Mouse (Mus musculus): ENCODE results near the gene Klc3. TPM values are rescaled to one million over a fixed set of nuclear protein-coding genes. Genes with fewer than 3 reads are reported as not detected.
A peak's percentile ranks its signal among the peaks of the same experiment; 100 is the strongest.

Klc3 gene
- polyA plus RNA-seq, 1 experiment from 2014 or later = 8.9 TPM

GRCm38 (mm10) chr7:19356311-19356710, 47.6 kb downstream of the Klc3 start:
- peaks cover 40% of the 10 kb centered on the region for H3K36me3 ChIP-seq (ENCODE audit: control insufficient read depth, insufficient read depth, low read length)
- H3K27ac ChIP-seq (ENCODE audit: low read length) = no peak overlapping the region
- peaks cover 10% of the 10 kb centered on the region; the same call in 1 of the 2 replicates for H3K4me1 ChIP-seq (ENCODE audit: control insufficient read depth, insufficient read depth, low read length)
- H3K4me2 ChIP-seq (replicated peaks; ENCODE audit: low read depth, low read length) = no peak overlapping the region
- H3K9me3 ChIP-seq (ENCODE audit: control insufficient read depth, low read depth, low read length) = no peaks in the 10 kb centered on the region
- WGBS = 63% methylated on average over 10 of the region's 10 CpGs
- H3K4me3 ChIP-seq (ENCODE audit: low read depth, low read length) = no peak overlapping the region
- no peaks in the 10 kb centered on the region for H3K27me3 ChIP-seq (ENCODE audit: control insufficient read depth, insufficient read depth, low read length)
- ATAC-seq (ENCODE audit: insufficient number of reproducible peaks, insufficient read depth, low FRiP score, low read depth) = no peak
- H3K9ac ChIP-seq (replicated peaks; ENCODE audit: low read depth, low read length) = no peak overlapping the region

- ATAC-seq (ENCODE audit: insufficient number of reproducible peaks, insufficient read depth, low FRiP score, low read depth) = no peak
- Histone ChIP-seq H3K27me3 (ENCODE audit: control insufficient read depth, insufficient read depth, low read length) (no peaks in the 10 kb centered on the region), H3K4me2 (replicated peaks; ENCODE audit: low read depth, low read length) (no peak overlapping the region), H3K9me3 (ENCODE audit: control insufficient read depth, low read depth, low read length) (no peaks in the 10 kb centered on the region), H3K4me3 (ENCODE audit: low read depth, low read length) (no peak overlapping the region), H3K27ac (ENCODE audit: low read length) (no peak overlapping the region), H3K36me3 (ENCODE audit: control insufficient read depth, insufficient read depth, low read length) (peaks cover 49% of the 10 kb centered on the region), H3K9ac (replicated peaks; ENCODE audit: low read depth, low read length) (no peak overlapping the region), H3K4me1 (ENCODE audit: control insufficient read depth, insufficient read depth, low read length) (peaks cover 7% of the 10 kb centered on the region; the same call in 1 of the 2 replicates)
- WGBS = 90% methylated on average over 5 of the region's 5 CpGs
Measured at GRCm38 (mm10) chr7:19354991-19355390, 48.9 kb downstream of the Klc3 start.

GRCm38 (mm10) chr7:19350221-19350620, 53.7 kb downstream of the Klc3 start:
- Histone ChIP-seq H3K4me1 (ENCODE audit: control insufficient read depth, insufficient read depth, low read length) (peaks cover 9% of the 10 kb centered on the region), H3K4me3 (ENCODE audit: low read depth, low read length) (no peak overlapping the region), H3K4me2 (replicated peaks; ENCODE audit: low read depth, low read length) (no peak overlapping the region), H3K27me3 (ENCODE audit: control insufficient read depth, insufficient read depth, low read length) (no peaks in the 10 kb centered on the region), H3K36me3 (ENCODE audit: control insufficient read depth, insufficient read depth, low read length) (peaks cover 46% of the 10 kb centered on the region), H3K9ac (replicated peaks; ENCODE audit: low read depth, low read length) (no peak overlapping the region), H3K9me3 (ENCODE audit: control insufficient read depth, low read depth, low read length) (no peaks in the 10 kb centered on the region), H3K27ac (ENCODE audit: low read length) (no peak overlapping the region)
- 92% methylated on average over 8 of the region's 8 CpGs for WGBS
- ATAC-seq (ENCODE audit: insufficient number of reproducible peaks, insufficient read depth, low FRiP score, low read depth) = no peak

- Histone ChIP-seq H3K9ac (replicated peaks; ENCODE audit: low read depth, low read length) (no peak overlapping the region), H3K4me3 (ENCODE audit: low read depth, low read length) (no peak overlapping the region), H3K36me3 (ENCODE audit: control insufficient read depth, insufficient read depth, low read length) (peaks cover 38% of the 10 kb centered on the region), H3K4me1 (ENCODE audit: control insufficient read depth, insufficient read depth, low read length) (peaks cover 10% of the 10 kb centered on the region), H3K27ac (ENCODE audit: low read length) (no peak overlapping the region), H3K27me3 (ENCODE audit: control insufficient read depth, insufficient read depth, low read length) (no peaks in the 10 kb centered on the region), H3K4me2 (replicated peaks; ENCODE audit: low read depth, low read length) (no peak overlapping the region), H3K9me3 (ENCODE audit: control insufficient read depth, low read depth, low read length) (no peaks in the 10 kb centered on the region)
- no peak for ATAC-seq (ENCODE audit: insufficient number of reproducible peaks, insufficient read depth, low FRiP score, low read depth)
- 85% methylated on average over 13 of the region's 13 CpGs for WGBS
Measured at GRCm38 (mm10) chr7:19349188-19349915, 54.6 kb downstream of the Klc3 start.

- ATAC-seq (ENCODE audit: insufficient number of reproducible peaks, insufficient read depth, low FRiP score, low read depth) = peak; percentile 94
- H3K27ac ChIP-seq (ENCODE audit: low read length) = peak overlapping the region; percentile 62; the same call in 1 of the 2 replicates
- H3K9ac ChIP-seq (replicated peaks; ENCODE audit: low read depth, low read length) = peak overlapping the region; percentile 34
- H3K36me3 ChIP-seq (ENCODE audit: control insufficient read depth, insufficient read depth, low read length) = peaks cover 11% of the 10 kb centered on the region; the same call in 1 of the 2 replicates
- peak overlapping the region; percentile 47 for H3K4me3 ChIP-seq (ENCODE audit: low read depth, low read length)
- no peaks in the 10 kb centered on the region for H3K27me3 ChIP-seq (ENCODE audit: control insufficient read depth, insufficient read depth, low read length)
- peaks cover 25% of the 10 kb centered on the region for H3K4me1 ChIP-seq (ENCODE audit: control insufficient read depth, insufficient read depth, low read length)
- H3K9me3 ChIP-seq (ENCODE audit: control insufficient read depth, low read depth, low read length) = no peaks in the 10 kb centered on the region
- H3K4me2 ChIP-seq (replicated peaks; ENCODE audit: low read depth, low read length) = peak overlapping the region; percentile 82
- WGBS = under 1% methylated on average over 31 of the region's 31 CpGs
Measured at GRCm38 (mm10) chr7:19344938-19345471, 58.9 kb downstream of the Klc3 start.

MicroRNA genes within 50 kb of the gene (microRNA counts, 519-probe panel; counts per million panel counts)
- not detected for microRNA mmu-miR-343

Small RNA genes within 50 kb of the gene (microRNA-seq; reads per million reads assigned to microRNA genes)
- not detected for gene Mir343

Other genes with a start within 250 kb of the Klc3 start
- 1.1 and 1.9 TPM in 2 replicates for gene Gipr, start 238.0 kb downstream of the Klc3 start, polyA plus RNA-seq (2014; fragmentation: Nextera tagmentation; extraction: Ambion mirVana)
- 4.1 and 4.8 TPM in 2 replicates for gene Eml2, start 227.7 kb downstream of the Klc3 start, polyA plus RNA-seq (2014; fragmentation: Nextera tagmentation; extraction: Ambion mirVana)
- 1.4 and 2.0 TPM in 2 replicates for gene Gpr4, start 191.6 kb downstream of the Klc3 start, polyA plus RNA-seq (2014; fragmentation: Nextera tagmentation; extraction: Ambion mirVana)
- 37.1 and 42.9 TPM in 2 replicates for gene Opa3, start 175.8 kb downstream of the Klc3 start, polyA plus RNA-seq (2014; fragmentation: Nextera tagmentation; extraction: Ambion mirVana)
- 48.1 and 64.9 TPM in 2 replicates for gene Vasp, start 132.3 kb downstream of the Klc3 start, polyA plus RNA-seq (2014; fragmentation: Nextera tagmentation; extraction: Ambion mirVana)
- 0.15 TPM in 1 of 2 replicates, not detected in the other for gene Ppm1n, start 124.0 kb downstream of the Klc3 start, polyA plus RNA-seq (2014; fragmentation: Nextera tagmentation; extraction: Ambion mirVana)
- 11.7 and 13.9 TPM in 2 replicates for gene Rtn2, start 121.5 kb downstream of the Klc3 start, polyA plus RNA-seq (2014; fragmentation: Nextera tagmentation; extraction: Ambion mirVana)
- 0.07 TPM in 1 of 2 replicates, not detected in the other for gene Fosb, start 94.1 kb downstream of the Klc3 start, polyA plus RNA-seq (2014; fragmentation: Nextera tagmentation; extraction: Ambion mirVana)
- gene Ercc1, start 59.3 kb downstream of the Klc3 start, polyA plus RNA-seq (2014; fragmentation: Nextera tagmentation; extraction: Ambion mirVana) = 86.0 and 92.8 TPM in 2 replicates
- 20.5 and 23.9 TPM in 2 replicates for gene Cd3eap, start 44.6 kb downstream of the Klc3 start, polyA plus RNA-seq (2014; fragmentation: Nextera tagmentation; extraction: Ambion mirVana)
- gene Ppp1r13l, start 44.4 kb downstream of the Klc3 start, polyA plus RNA-seq (2014; fragmentation: Nextera tagmentation; extraction: Ambion mirVana) = 9.6 and 10.0 TPM in 2 replicates
- 8.8 and 10.3 TPM in 2 replicates for gene Ercc2, start 22.1 kb downstream of the Klc3 start, polyA plus RNA-seq (2014; fragmentation: Nextera tagmentation; extraction: Ambion mirVana)
- gene Ckm, start 672 bp upstream of the Klc3 start, polyA plus RNA-seq (2014; fragmentation: Nextera tagmentation; extraction: Ambion mirVana) = 1.7 and 3.2 TPM in 2 replicates
- 8.6 and 9.7 TPM in 2 replicates for gene Mark4, start 54.7 kb upstream of the Klc3 start, polyA plus RNA-seq (2014; fragmentation: Nextera tagmentation; extraction: Ambion mirVana)
- gene Exoc3l2, start 59.2 kb upstream of the Klc3 start, polyA plus RNA-seq (2014; fragmentation: Nextera tagmentation; extraction: Ambion mirVana) = 0.55 and 1.2 TPM in 2 replicates
- 0.74 and 1.3 TPM in 2 replicates for gene Bloc1s3, start 104.3 kb upstream of the Klc3 start, polyA plus RNA-seq (2014; fragmentation: Nextera tagmentation; extraction: Ambion mirVana)
- 83.4 and 89.0 TPM in 2 replicates for gene Trappc6a, start 104.3 kb upstream of the Klc3 start, polyA plus RNA-seq (2014; fragmentation: Nextera tagmentation; extraction: Ambion mirVana)
- gene Nkpd1, start 113.7 kb upstream of the Klc3 start, polyA plus RNA-seq (2014; fragmentation: Nextera tagmentation; extraction: Ambion mirVana) = not detected in 2 replicates
- gene Ppp1r37, start 159.0 kb upstream of the Klc3 start, polyA plus RNA-seq (2014; fragmentation: Nextera tagmentation; extraction: Ambion mirVana) = 6.3 and 7.1 TPM in 2 replicates
- gene Zfp296, start 173.2 kb upstream of the Klc3 start, polyA plus RNA-seq (2014; fragmentation: Nextera tagmentation; extraction: Ambion mirVana) = 1.2 and 2.1 TPM in 2 replicates
- 163 and 180 TPM in 2 replicates for gene Gemin7, start 173.5 kb upstream of the Klc3 start, polyA plus RNA-seq (2014; fragmentation: Nextera tagmentation; extraction: Ambion mirVana)
- 38.6 and 44.8 TPM in 2 replicates for gene Clasrp, start 200.4 kb upstream of the Klc3 start, polyA plus RNA-seq (2014; fragmentation: Nextera tagmentation; extraction: Ambion mirVana)
- gene Relb, start 225.3 kb upstream of the Klc3 start, polyA plus RNA-seq (2014; fragmentation: Nextera tagmentation; extraction: Ambion mirVana) = 8.3 and 10.4 TPM in 2 replicates